ENCODE assay signal across 16 mouse cellular contexts in genomic region chr8:120515650-120516049, GRCm38 (mm10).
A peak's percentile ranks its signal among the peaks of the same experiment; 100 is the strongest.
DNase-seq lines count a peak whose midpoint lies in the region; ATAC-seq and TF ChIP-seq lines count a peak whose summit lies in the region.
"Had no signal": no experiment of that assay in that cellular context is flagged by ENCODE, and none has a peak within 500 bp of the region (broad histone marks: within the 10 kb centered on the region; RNA-seq: fewer than 3 reads in every experiment).

No protein-coding gene starts in this region.

- peaks cover 98% of the 10 kb centered on the region for H3K4me1 ChIP-seq in heart, embryonic 13.5 days
- peaks cover 11% of the 10 kb centered on the region for H3K4me1 ChIP-seq in heart, adult 2 months (ENCODE audit: control insufficient read depth, insufficient read depth, low read length)
- H3K4me1 ChIP-seq in neural tube, embryonic 13.5 days (replicated peaks) = peaks cover 100% of the 10 kb centered on the region

- H3K79me2 ChIP-seq in heart, adult 2 months (replicated peaks; ENCODE audit: control insufficient read depth, insufficient read depth, low read length) = peaks cover 4% of the 10 kb centered on the region

- no peaks in the 10 kb centered on the region for H3K9me3 ChIP-seq in heart, embryonic 13.5 days
- H3K9me3 ChIP-seq in neural tube, embryonic 13.5 days = no peaks in the 10 kb centered on the region
- H3K9me3 ChIP-seq: embryonic facial prominence, embryonic 13.5 days; limb, embryonic 12.5 days had no signal

- DNase-seq in heart, adult 2 months = no peak
- no peak for DNase-seq in layer of hippocampus, adult 2 months (ENCODE audit: low spot score in 2 of 2)
- DNase-seq in layer of hippocampus, postnatal 14 days (ENCODE audit: low spot score in 2 of 2) = no peak
- no peak for DNase-seq in neural tube, embryonic 10.5 days (ENCODE audit: extremely low spot score, low spot score)
- DNase-seq in cerebellum, adult 8-10 months = no peak
- DNase-seq: cerebellum, adult 9-11 months; kidney, adult 18-20 months; kidney, postnatal 25 days; layer of hippocampus, adult 9-11 months; lung, adult 18-20 months; lung, postnatal 36 days; thymus, postnatal 14 days had no signal

- no peak for TF ChIP-seq POLR2A in heart, adult 2 months (IDR thresholded peaks at IDR 0.05; ENCODE audit: insufficient read depth, low read depth, low read length)

- no peak overlapping the region for H3K4me3 ChIP-seq in heart, embryonic 13.5 days
- no peak overlapping the region for H3K4me3 ChIP-seq in heart, adult 2 months
- no peak overlapping the region for H3K4me3 ChIP-seq in layer of hippocampus, adult 2 months
- H3K4me3 ChIP-seq in neural tube, embryonic 13.5 days = no peak overlapping the region
- H3K4me3 ChIP-seq: embryonic facial prominence, embryonic 13.5 days; limb, embryonic 12.5 days had no signal

- no peaks in the 10 kb centered on the region for H3K27me3 ChIP-seq in heart, embryonic 13.5 days (replicated peaks)
- no peaks in the 10 kb centered on the region for H3K27me3 ChIP-seq in heart, adult 2 months (ENCODE audit: control insufficient read depth, insufficient read depth, low read length)
- no peaks in the 10 kb centered on the region for H3K27me3 ChIP-seq in neural tube, embryonic 13.5 days
- H3K27me3 ChIP-seq: embryonic facial prominence, embryonic 13.5 days had no signal

- TF ChIP-seq CTCF in heart, adult 2 months (IDR thresholded peaks at IDR 0.05) = no peak
- TF ChIP-seq CTCF in layer of hippocampus, adult 2 months (conservative IDR thresholded peaks at IDR 0.05) = no peak

- no peaks in the 10 kb centered on the region for H3K36me3 ChIP-seq in heart, embryonic 13.5 days
- no peaks in the 10 kb centered on the region for H3K36me3 ChIP-seq in heart, adult 2 months (ENCODE audit: control insufficient read depth, insufficient read depth, low read length)
- no peaks in the 10 kb centered on the region for H3K36me3 ChIP-seq in neural tube, embryonic 13.5 days
- H3K36me3 ChIP-seq: embryonic facial prominence, embryonic 13.5 days; limb, embryonic 12.5 days had no signal

- no peak overlapping the region for H3K9ac ChIP-seq in heart, embryonic 13.5 days
- H3K9ac ChIP-seq in heart, adult 2 months (ENCODE audit: low read depth, low read length) = no peak overlapping the region
- H3K9ac ChIP-seq in neural tube, embryonic 13.5 days = no peak overlapping the region
- H3K9ac ChIP-seq: embryonic facial prominence, embryonic 13.5 days; limb, embryonic 12.5 days had no signal

- 89% methylated on average over 6 of the region's 6 CpGs for WGBS in heart, embryonic 13.5 days
- 95% methylated on average over 6 of the region's 6 CpGs for WGBS in heart, adult 2 months
- 75% methylated on average over 6 of the region's 6 CpGs for WGBS in neural tube, embryonic 13.5 days

- 0 out of 2 replicates have a peak overlapping the region, but pooled peaks have one; percentile 46 for H3K27ac ChIP-seq in heart, embryonic 13.5 days (replicated peaks)
- H3K27ac ChIP-seq in heart, adult 2 months = no peak overlapping the region
- 0 out of 2 replicates have a peak overlapping the region, but pooled peaks have one; percentile 5 for H3K27ac ChIP-seq in layer of hippocampus, adult 2 months
- peak overlapping the region; percentile 68 for H3K27ac ChIP-seq in neural tube, embryonic 13.5 days (replicated peaks)
- H3K27ac ChIP-seq: embryonic facial prominence, embryonic 13.5 days had no signal

- no peak for TF ChIP-seq EP300 in heart, adult 2 months (IDR thresholded peaks at IDR 0.05; ENCODE audit: insufficient read depth, low read depth, low read length)

- intact Hi-C loops in heart, adult 2 months (cut with DNase I) = no loop called here

- ATAC-seq in heart, embryonic 13.5 days (ENCODE audit: extremely low read depth, insufficient number of reproducible peaks, low FRiP score, low TSS enrichment) = no peak
- no peak for ATAC-seq in neural tube, embryonic 13.5 days (ENCODE audit: low read depth)

- H3K4me2 ChIP-seq in heart, embryonic 13.5 days = no peak overlapping the region
- no peak overlapping the region for H3K4me2 ChIP-seq in neural tube, embryonic 13.5 days
